Mouse (Mus musculus): ENCODE results near the gene Cyren. TPM values are rescaled to one million over a fixed set of nuclear protein-coding genes. Genes with fewer than 3 reads are reported as not detected.

The Cyren gene
- polyA plus RNA-seq, 1 experiment from 2014 or later: 15.2 TPM

GRCm38 (mm10) chr6:34902578-34902977 is 24.7 kb upstream of the Cyren start:
- Histone ChIP-seq H3K27ac (ENCODE audit: low read length) (no peak overlapping the region), H3K9me3 (ENCODE audit: low read length) (no peaks in the 10 kb centered on the region), H3K4me2 (replicated peaks; ENCODE audit: low read depth, low read length) (no peak overlapping the region), H3K9ac (replicated peaks; ENCODE audit: low read length) (no peak overlapping the region), H3K36me3 (ENCODE audit: insufficient read depth, low read length) (peaks cover 23% of the 10 kb centered on the region), H3K4me3 (ENCODE audit: low read length) (no peak overlapping the region), H3K4me1 (ENCODE audit: insufficient read depth, low read length) (0 out of 2 replicates have a peak, but pooled peaks cover 3% of the 10 kb centered on the region), H3K27me3 (ENCODE audit: insufficient read depth, low read length) (no peaks in the 10 kb centered on the region)
- WGBS: 76% methylated on average over 7 of the region's 7 CpGs
- no peak for ATAC-seq (ENCODE audit: low FRiP score, low TSS enrichment)

- WGBS: 77% methylated on average over 9 of the region's 9 CpGs
Observed at GRCm38 (mm10) chr6:34901911-34902444, 24.1 kb upstream of the Cyren start.

GRCm38 (mm10) chr6:34900990-34901389 is 23.1 kb upstream of the Cyren start:
- H3K27ac ChIP-seq (ENCODE audit: low read length): no peak overlapping the region
- WGBS: 60% methylated on average over 2 of the region's 2 CpGs
- peaks cover 19% of the 10 kb centered on the region; the same call in 1 of the 2 replicates for H3K36me3 ChIP-seq (ENCODE audit: insufficient read depth, low read length)

More at GRCm38 (mm10) chr6:34901911-34902444, 24.1 kb upstream of the Cyren start:
- Histone ChIP-seq H3K4me2 (replicated peaks; ENCODE audit: low read depth, low read length) (no peak overlapping the region), H3K9me3 (ENCODE audit: low read length) (no peaks in the 10 kb centered on the region), H3K27me3 (ENCODE audit: insufficient read depth, low read length) (no peaks in the 10 kb centered on the region), H3K4me3 (ENCODE audit: low read length) (no peak overlapping the region), H3K9ac (replicated peaks; ENCODE audit: low read length) (no peak overlapping the region), H3K36me3 (ENCODE audit: insufficient read depth, low read length) (peaks cover 22% of the 10 kb centered on the region), H3K27ac (ENCODE audit: low read length) (no peak overlapping the region), H3K4me1 (ENCODE audit: insufficient read depth, low read length) (0 out of 2 replicates have a peak, but pooled peaks cover 3% of the 10 kb centered on the region)
- no peak for ATAC-seq (ENCODE audit: low FRiP score, low TSS enrichment)

GRCm38 (mm10) chr6:34899127-34899526 is 21.3 kb upstream of the Cyren start:
- Histone ChIP-seq H3K9me3 (ENCODE audit: low read length) (no peaks in the 10 kb centered on the region), H3K27ac (ENCODE audit: low read length) (no peak overlapping the region), H3K4me2 (replicated peaks; ENCODE audit: low read depth, low read length) (no peak overlapping the region), H3K27me3 (ENCODE audit: insufficient read depth, low read length) (no peaks in the 10 kb centered on the region), H3K36me3 (ENCODE audit: insufficient read depth, low read length) (peaks cover 23% of the 10 kb centered on the region), H3K4me1 (ENCODE audit: insufficient read depth, low read length) (0 out of 2 replicates have a peak, but pooled peaks cover 3% of the 10 kb centered on the region), H3K4me3 (ENCODE audit: low read length) (no peak overlapping the region), H3K9ac (replicated peaks; ENCODE audit: low read length) (no peak overlapping the region)
- ATAC-seq (ENCODE audit: low FRiP score, low TSS enrichment): no peak
- 87% methylated on average over 2 of the region's 2 CpGs for WGBS

More at GRCm38 (mm10) chr6:34900990-34901389, 23.1 kb upstream of the Cyren start:
- no peaks in the 10 kb centered on the region for H3K27me3 ChIP-seq (ENCODE audit: insufficient read depth, low read length)
- 0 out of 2 replicates have a peak, but pooled peaks cover 3% of the 10 kb centered on the region for H3K4me1 ChIP-seq (ENCODE audit: insufficient read depth, low read length)
- H3K9ac ChIP-seq (replicated peaks; ENCODE audit: low read length): no peak overlapping the region
- no peak overlapping the region for H3K4me2 ChIP-seq (replicated peaks; ENCODE audit: low read depth, low read length)
- no peak overlapping the region for H3K4me3 ChIP-seq (ENCODE audit: low read length)
- no peaks in the 10 kb centered on the region for H3K9me3 ChIP-seq (ENCODE audit: low read length)
- no peak for ATAC-seq (ENCODE audit: low FRiP score, low TSS enrichment)

- 69% methylated on average over 16 of the region's 16 CpGs for WGBS
- H3K4me3 ChIP-seq (ENCODE audit: low read length): no peak overlapping the region
- H3K4me1 ChIP-seq (ENCODE audit: insufficient read depth, low read length): no peaks in the 10 kb centered on the region
- no peak overlapping the region for H3K9ac ChIP-seq (replicated peaks; ENCODE audit: low read length)
- H3K36me3 ChIP-seq (ENCODE audit: insufficient read depth, low read length): peaks cover 38% of the 10 kb centered on the region
- ATAC-seq (ENCODE audit: low FRiP score, low TSS enrichment): no peak
- no peak overlapping the region for H3K4me2 ChIP-seq (replicated peaks; ENCODE audit: low read depth, low read length)
- no peaks in the 10 kb centered on the region for H3K9me3 ChIP-seq (ENCODE audit: low read length)
- no peaks in the 10 kb centered on the region for H3K27me3 ChIP-seq (ENCODE audit: insufficient read depth, low read length)
- no peak overlapping the region for H3K27ac ChIP-seq (ENCODE audit: low read length)
Observed at GRCm38 (mm10) chr6:34896168-34896780, 18.4 kb upstream of the Cyren start.

GRCm38 (mm10) chr6:34895569-34895968 is 17.7 kb upstream of the Cyren start:
- no peak overlapping the region for H3K4me3 ChIP-seq (ENCODE audit: low read length)
- no peaks in the 10 kb centered on the region for H3K27me3 ChIP-seq (ENCODE audit: insufficient read depth, low read length)
- no peak for ATAC-seq (ENCODE audit: low FRiP score, low TSS enrichment)
- H3K9me3 ChIP-seq (ENCODE audit: low read length): no peaks in the 10 kb centered on the region
- peaks cover 45% of the 10 kb centered on the region for H3K36me3 ChIP-seq (ENCODE audit: insufficient read depth, low read length)
- 84% methylated on average over 7 of the region's 7 CpGs for WGBS
- no peaks in the 10 kb centered on the region for H3K4me1 ChIP-seq (ENCODE audit: insufficient read depth, low read length)
- H3K27ac ChIP-seq (ENCODE audit: low read length): no peak overlapping the region
- no peak overlapping the region for H3K4me2 ChIP-seq (replicated peaks; ENCODE audit: low read depth, low read length)
- no peak overlapping the region for H3K9ac ChIP-seq (replicated peaks; ENCODE audit: low read length)

- Histone ChIP-seq H3K4me1 (ENCODE audit: insufficient read depth, low read length) (0 out of 2 replicates have a peak, but pooled peaks cover 17% of the 10 kb centered on the region), H3K4me3 (ENCODE audit: low read length) (no peak overlapping the region), H3K27me3 (ENCODE audit: insufficient read depth, low read length) (no peaks in the 10 kb centered on the region), H3K9ac (replicated peaks; ENCODE audit: low read length) (no peak overlapping the region), H3K9me3 (ENCODE audit: low read length) (no peaks in the 10 kb centered on the region), H3K4me2 (replicated peaks; ENCODE audit: low read depth, low read length) (no peak overlapping the region), H3K27ac (ENCODE audit: low read length) (no peak overlapping the region), H3K36me3 (ENCODE audit: insufficient read depth, low read length) (peaks cover 38% of the 10 kb centered on the region)
- WGBS: 29% methylated on average over 4 of the region's 4 CpGs
- ATAC-seq (ENCODE audit: low FRiP score, low TSS enrichment): peak; percentile 85
Observed at GRCm38 (mm10) chr6:34889185-34889584, 11.3 kb upstream of the Cyren start.

- Histone ChIP-seq H3K27ac (ENCODE audit: low read length) (no peak overlapping the region), H3K27me3 (ENCODE audit: insufficient read depth, low read length) (no peaks in the 10 kb centered on the region), H3K9me3 (ENCODE audit: low read length) (no peaks in the 10 kb centered on the region), H3K4me3 (ENCODE audit: low read length) (no peak overlapping the region), H3K9ac (replicated peaks; ENCODE audit: low read length) (no peak overlapping the region), H3K36me3 (ENCODE audit: insufficient read depth, low read length) (peaks cover 35% of the 10 kb centered on the region), H3K4me1 (ENCODE audit: insufficient read depth, low read length) (0 out of 2 replicates have a peak, but pooled peaks cover 17% of the 10 kb centered on the region), H3K4me2 (replicated peaks; ENCODE audit: low read depth, low read length) (no peak overlapping the region)
- WGBS: 73% methylated on average over 6 of the region's 6 CpGs
- ATAC-seq (ENCODE audit: low FRiP score, low TSS enrichment): no peak
Observed at GRCm38 (mm10) chr6:34887131-34887850, 9.4 kb upstream of the Cyren start.

- Histone ChIP-seq H3K4me3 (ENCODE audit: low read length) (no peak overlapping the region), H3K4me2 (replicated peaks; ENCODE audit: low read depth, low read length) (no peak overlapping the region), H3K9me3 (ENCODE audit: low read length) (no peaks in the 10 kb centered on the region), H3K27ac (ENCODE audit: low read length) (no peak overlapping the region), H3K36me3 (ENCODE audit: insufficient read depth, low read length) (peaks cover 19% of the 10 kb centered on the region), H3K9ac (replicated peaks; ENCODE audit: low read length) (no peak overlapping the region), H3K27me3 (ENCODE audit: insufficient read depth, low read length) (no peaks in the 10 kb centered on the region), H3K4me1 (ENCODE audit: insufficient read depth, low read length) (0 out of 2 replicates have a peak, but pooled peaks cover 17% of the 10 kb centered on the region)
- no peak for ATAC-seq (ENCODE audit: low FRiP score, low TSS enrichment)
- 85% methylated on average over 7 of the region's 7 CpGs for WGBS
Observed at GRCm38 (mm10) chr6:34884724-34885123, 6.9 kb upstream of the Cyren start.

All from kidney, embryonic 16.5 days (tissue).